Mouse (Mus musculus): Measurements from ENCODE around the gene Arhgap15. TPM values are rescaled to one million over a fixed set of nuclear protein-coding genes. Genes with fewer than 3 reads are reported as not detected.
A peak's percentile ranks its signal among the peaks of the same experiment; 100 is the strongest.

Gene Arhgap15
- polyA plus RNA-seq, 1 experiment from 2014 or later, result 1.1 TPM

GRCm38 (mm10) chr2:44184476-44184875 is 435.9 kb downstream of the Arhgap15 start:
- Histone ChIP-seq H3K27ac (no peak overlapping the region), H3K9ac (no peak overlapping the region), H3K27me3 (no peaks in the 10 kb centered on the region), H3K9me3 (no peaks in the 10 kb centered on the region), H3K4me1 (no peaks in the 10 kb centered on the region), H3K4me2 (replicated peaks) (no peak overlapping the region), H3K36me3 (no peaks in the 10 kb centered on the region), H3K4me3 (no peak overlapping the region)
- WGBS, result 73% methylated on average over 10 of the region's 10 CpGs
- no peak for ATAC-seq (ENCODE audit: low FRiP score, low read depth)

- H3K36me3 ChIP-seq, result no peaks in the 10 kb centered on the region
- WGBS, result 80% methylated on average over 9 of the region's 9 CpGs
Measured at GRCm38 (mm10) chr2:44190749-44191148, 442.1 kb downstream of the Arhgap15 start.

GRCm38 (mm10) chr2:44192058-44192457 is 443.4 kb downstream of the Arhgap15 start:
- Histone ChIP-seq H3K4me3 (no peak overlapping the region), H3K9me3 (no peaks in the 10 kb centered on the region), H3K27me3 (no peaks in the 10 kb centered on the region), H3K36me3 (no peaks in the 10 kb centered on the region), H3K4me2 (replicated peaks) (no peak overlapping the region), H3K27ac (no peak overlapping the region), H3K4me1 (no peaks in the 10 kb centered on the region), H3K9ac (no peak overlapping the region)
- 85% methylated on average over 3 of the region's 3 CpGs for WGBS
- ATAC-seq (ENCODE audit: low FRiP score, low read depth), result no peak

More at GRCm38 (mm10) chr2:44190749-44191148, 442.1 kb downstream of the Arhgap15 start:
- ATAC-seq (ENCODE audit: low FRiP score, low read depth), result no peak
- Histone ChIP-seq H3K9me3 (no peaks in the 10 kb centered on the region), H3K4me1 (no peaks in the 10 kb centered on the region), H3K4me3 (no peak overlapping the region), H3K27me3 (no peaks in the 10 kb centered on the region), H3K27ac (no peak overlapping the region), H3K4me2 (replicated peaks) (no peak overlapping the region), H3K9ac (no peak overlapping the region)

- H3K4me3 ChIP-seq, result no peak overlapping the region
- ATAC-seq (ENCODE audit: low FRiP score, low read depth), result no peak
- no peaks in the 10 kb centered on the region; the same call in 1 of the 2 replicates for H3K9me3 ChIP-seq
- H3K9ac ChIP-seq, result no peak overlapping the region
- WGBS, result 85% methylated on average over 7 of the region's 7 CpGs
- no peaks in the 10 kb centered on the region for H3K36me3 ChIP-seq
- no peak overlapping the region for H3K4me2 ChIP-seq (replicated peaks)
- H3K27me3 ChIP-seq, result no peaks in the 10 kb centered on the region
- H3K4me1 ChIP-seq, result peaks cover 17% of the 10 kb centered on the region
- no peak overlapping the region for H3K27ac ChIP-seq
Measured at GRCm38 (mm10) chr2:44215506-44215905, 466.9 kb downstream of the Arhgap15 start.

GRCm38 (mm10) chr2:44217811-44218210 is 469.2 kb downstream of the Arhgap15 start:
- Histone ChIP-seq H3K4me2 (replicated peaks) (no peak overlapping the region), H3K27ac (no peak overlapping the region), H3K9me3 (no peaks in the 10 kb centered on the region; the same call in 1 of the 2 replicates), H3K4me1 (peaks cover 17% of the 10 kb centered on the region), H3K4me3 (no peak overlapping the region), H3K27me3 (no peaks in the 10 kb centered on the region), H3K36me3 (no peaks in the 10 kb centered on the region), H3K9ac (no peak overlapping the region)
- WGBS, result 73% methylated on average over 6 of the region's 6 CpGs
- no peak for ATAC-seq (ENCODE audit: low FRiP score, low read depth)

- no peak overlapping the region for H3K9ac ChIP-seq
- H3K4me1 ChIP-seq, result peaks cover 17% of the 10 kb centered on the region
- ATAC-seq (ENCODE audit: low FRiP score, low read depth), result no peak
- no peaks in the 10 kb centered on the region for H3K27me3 ChIP-seq
- H3K36me3 ChIP-seq, result no peaks in the 10 kb centered on the region
- no peaks in the 10 kb centered on the region for H3K9me3 ChIP-seq
- H3K4me2 ChIP-seq (replicated peaks), result no peak overlapping the region
- H3K4me3 ChIP-seq, result no peak overlapping the region
- 32% methylated on average over 8 of the region's 8 CpGs for WGBS
- no peak overlapping the region for H3K27ac ChIP-seq
Measured at GRCm38 (mm10) chr2:44218317-44218716, 469.7 kb downstream of the Arhgap15 start.

GRCm38 (mm10) chr2:44221686-44222085 is 473.1 kb downstream of the Arhgap15 start:
- no peak for ATAC-seq (ENCODE audit: low FRiP score, low read depth)
- H3K27me3 ChIP-seq, result no peaks in the 10 kb centered on the region
- WGBS, result 68% methylated on average over 2 of the region's 2 CpGs

GRCm38 (mm10) chr2:44222176-44222753 is 473.6 kb downstream of the Arhgap15 start:
- Histone ChIP-seq H3K36me3 (no peaks in the 10 kb centered on the region), H3K4me1 (peaks cover 17% of the 10 kb centered on the region), H3K27me3 (no peaks in the 10 kb centered on the region), H3K9ac (no peak overlapping the region), H3K4me2 (replicated peaks) (no peak overlapping the region), H3K9me3 (no peaks in the 10 kb centered on the region), H3K27ac (no peak overlapping the region), H3K4me3 (no peak overlapping the region)
- 17% methylated on average over 6 of the region's 6 CpGs for WGBS
- 0 out of 2 replicates have a peak, but pooled peaks have one; percentile 15 for ATAC-seq (ENCODE audit: low FRiP score, low read depth)

More at GRCm38 (mm10) chr2:44221686-44222085, 473.1 kb downstream of the Arhgap15 start:
- no peak overlapping the region for H3K4me3 ChIP-seq
- H3K9ac ChIP-seq, result no peak overlapping the region
- no peaks in the 10 kb centered on the region for H3K36me3 ChIP-seq
- H3K27ac ChIP-seq, result no peak overlapping the region
- H3K4me2 ChIP-seq (replicated peaks), result no peak overlapping the region
- H3K4me1 ChIP-seq, result peaks cover 17% of the 10 kb centered on the region
- no peaks in the 10 kb centered on the region for H3K9me3 ChIP-seq

GRCm38 (mm10) chr2:44234856-44235255 is 486.2 kb downstream of the Arhgap15 start:
- H3K4me2 ChIP-seq (replicated peaks), result no peak overlapping the region
- H3K27me3 ChIP-seq, result no peaks in the 10 kb centered on the region
- no peak overlapping the region for H3K9ac ChIP-seq
- no peak overlapping the region for H3K4me3 ChIP-seq
- H3K4me1 ChIP-seq, result no peaks in the 10 kb centered on the region
- 77% methylated on average over 1 of the region's 1 CpGs for WGBS
- no peaks in the 10 kb centered on the region for H3K9me3 ChIP-seq
- no peak for ATAC-seq (ENCODE audit: low FRiP score, low read depth)
- H3K36me3 ChIP-seq, result no peaks in the 10 kb centered on the region
- H3K27ac ChIP-seq, result no peak overlapping the region

GRCm38 (mm10) chr2:44241657-44242454 is 493.2 kb downstream of the Arhgap15 start:
- Histone ChIP-seq H3K4me2 (replicated peaks) (no peak overlapping the region), H3K4me3 (no peak overlapping the region), H3K36me3 (no peaks in the 10 kb centered on the region), H3K4me1 (no peaks in the 10 kb centered on the region), H3K27ac (no peak overlapping the region), H3K9ac (no peak overlapping the region), H3K9me3 (no peaks in the 10 kb centered on the region), H3K27me3 (no peaks in the 10 kb centered on the region)
- 80% methylated on average over 7 of the region's 7 CpGs for WGBS
- no peak for ATAC-seq (ENCODE audit: low FRiP score, low read depth)

GRCm38 (mm10) chr2:44242628-44243255 is 494.1 kb downstream of the Arhgap15 start:
- H3K4me3 ChIP-seq, result no peak overlapping the region
- no peaks in the 10 kb centered on the region for H3K4me1 ChIP-seq
- 83% methylated on average over 15 of the region's 15 CpGs for WGBS
- no peak overlapping the region for H3K9ac ChIP-seq
- no peaks in the 10 kb centered on the region for H3K27me3 ChIP-seq
- H3K9me3 ChIP-seq, result no peaks in the 10 kb centered on the region
- no peak for ATAC-seq (ENCODE audit: low FRiP score, low read depth)
- H3K27ac ChIP-seq, result no peak overlapping the region
- H3K4me2 ChIP-seq (replicated peaks), result no peak overlapping the region
- no peaks in the 10 kb centered on the region for H3K36me3 ChIP-seq

- no peaks in the 10 kb centered on the region for H3K36me3 ChIP-seq
- no peaks in the 10 kb centered on the region for H3K27me3 ChIP-seq
- H3K27ac ChIP-seq, result no peak overlapping the region
- H3K4me2 ChIP-seq (replicated peaks), result no peak overlapping the region
- no peaks in the 10 kb centered on the region for H3K4me1 ChIP-seq
- no peak for ATAC-seq (ENCODE audit: low FRiP score, low read depth)
- no peak overlapping the region for H3K9ac ChIP-seq
- H3K9me3 ChIP-seq, result no peaks in the 10 kb centered on the region
- no peak overlapping the region for H3K4me3 ChIP-seq
- WGBS, result 81% methylated on average over 4 of the region's 4 CpGs
Measured at GRCm38 (mm10) chr2:44255343-44255742, 506.7 kb downstream of the Arhgap15 start.
